Mouse (Mus musculus) cerebellum, adult 2 months (tissue): ENCODE data around the gene Ano4.

Experiments
- CTCF ChIP-seq: fragments of 200-500 bp; IDR thresholded peaks from 2 replicates; pipeline ENCODE4 v1.5.1; 2011; ENCODE audit warnings: low read depth, mild to moderate bottlenecking, control low read depth, low read length, moderate library complexity, borderline replicate concordance; ENCODE audit not compliant: insufficient read depth
- POLR2A ChIP-seq: fragments of 200-500 bp; IDR thresholded peaks from 2 replicates; pipeline ENCODE4 v1.6.1; 2011; ENCODE audit warnings: low read length, control low read depth, borderline replicate concordance; ENCODE audit not compliant: insufficient read depth

GRCm38 (mm10) chr10:89326383-89326782 is 18.2 kb downstream of the Ano4 start:
- no peak for TF ChIP-seq CTCF
- no peak for TF ChIP-seq POLR2A
